Mouse (Mus musculus) C2C12 (cell line): ENCODE measurements around the gene Gm6525.

Source experiments
- CEBPB ChIP-seq: IDR thresholded peaks from one replicate; pipeline ENCODE4 v1.6.1; 2011; ENCODE audit warnings: low read depth, mild to moderate bottlenecking, control low read depth, moderate library complexity
- CTCF ChIP-seq: IDR thresholded peaks from one replicate; pipeline ENCODE4 v1.5.1; 2011; ENCODE audit not compliant: control insufficient read depth, insufficient read depth, insufficient read length
- MAX ChIP-seq: IDR thresholded peaks from one replicate; pipeline ENCODE4 v1.6.1; 2011; ENCODE audit warnings: mild to moderate bottlenecking, control low read depth
- MYOD1 ChIP-seq: IDR thresholded peaks from one replicate; pipeline ENCODE4 v1.6.1; 2011; ENCODE audit warnings: low read depth; ENCODE audit not compliant: control insufficient read depth, insufficient read length
- MYOG ChIP-seq: IDR thresholded peaks from one replicate; pipeline ENCODE4 v1.6.1; 2011; ENCODE audit not compliant: control insufficient read depth, insufficient read length; ENCODE audit errors: extremely low read depth
- USF1 ChIP-seq: IDR thresholded peaks from one replicate; pipeline ENCODE4 v1.6.1; 2011; ENCODE audit warnings: low read depth, mild to moderate bottlenecking, control low read depth, moderate library complexity

- TF ChIP-seq MYOD1 (no peak), CTCF (no peak), USF1 (no peak), MAX (no peak), CEBPB (no peak), MYOG (no peak)
Observed at GRCm38 (mm10) chr3:84136509-84136908, 37.4 kb upstream of the Gm6525 start.
